Mouse (Mus musculus): ENCODE data around the gene Cphx2.
"Not testable (repeated sequence)": the region's sequence is repeated elsewhere in the genome, so short reads cannot be mapped to it uniquely, and the experiment has no call there.

The Cphx2 gene

GRCm38 (mm10) chr14:26081216-26081615 is at the start of gene Cphx2:
Cphx2 (plus strand) TSS chr14:26081516.
- not testable (repeated sequence) for DNase-seq (ENCODE audit: inconsistent age in 2 of 2, low spot score in 1 of 2)

- not testable (repeated sequence) for DNase-seq (ENCODE audit: inconsistent age in 2 of 2, low spot score in 1 of 2)
Observed at GRCm38 (mm10) chr14:26034364-26034763, 47.0 kb upstream of the Cphx2 start.

GRCm38 (mm10) chr14:26035439-26035838 is 45.9 kb upstream of the Cphx2 start:
- not testable (repeated sequence) for DNase-seq (ENCODE audit: inconsistent age in 2 of 2, low spot score in 1 of 2)

GRCm38 (mm10) chr14:26042611-26043010 is 38.7 kb upstream of the Cphx2 start, which contains the start of gene Gm9780:
Gm9780 (minus strand) TSS chr14:26042711.
- DNase-seq (ENCODE audit: inconsistent age in 2 of 2, low spot score in 1 of 2): not testable (repeated sequence)

- not testable (repeated sequence) for DNase-seq (ENCODE audit: inconsistent age in 2 of 2, low spot score in 1 of 2)
Observed at GRCm38 (mm10) chr14:26045007-26045406, 36.3 kb upstream of the Cphx2 start.

GRCm38 (mm10) chr14:26047026-26047425 is 34.3 kb upstream of the Cphx2 start:
- not testable (repeated sequence) for DNase-seq (ENCODE audit: inconsistent age in 2 of 2, low spot score in 1 of 2)

- DNase-seq (ENCODE audit: inconsistent age in 2 of 2, low spot score in 1 of 2): not testable (repeated sequence)
Observed at GRCm38 (mm10) chr14:26048767-26049166, 32.5 kb upstream of the Cphx2 start.

- not testable (repeated sequence) for DNase-seq (ENCODE audit: inconsistent age in 2 of 2, low spot score in 1 of 2)
Observed at GRCm38 (mm10) chr14:26058184-26058583, 23.1 kb upstream of the Cphx2 start.

GRCm38 (mm10) chr14:26059362-26059761 is 22.0 kb upstream of the Cphx2 start:
- DNase-seq (ENCODE audit: inconsistent age in 2 of 2, low spot score in 1 of 2): not testable (repeated sequence)

GRCm38 (mm10) chr14:26066574-26067324 is 14.6 kb upstream of the Cphx2 start:
- not testable (repeated sequence) for DNase-seq (ENCODE audit: inconsistent age in 2 of 2, low spot score in 1 of 2)

GRCm38 (mm10) chr14:26067325-26067633 is 14.0 kb upstream of the Cphx2 start, which contains the start of gene Tmem254c:
Tmem254c (minus strand) TSS chr14:26067355.
- DNase-seq (ENCODE audit: inconsistent age in 2 of 2, low spot score in 1 of 2): not testable (repeated sequence)

GRCm38 (mm10) chr14:26076620-26077390 is 4.5 kb upstream of the Cphx2 start:
- not testable (repeated sequence) for DNase-seq (ENCODE audit: inconsistent age in 2 of 2, low spot score in 1 of 2)

- DNase-seq (ENCODE audit: inconsistent age in 2 of 2, low spot score in 1 of 2): not testable (repeated sequence)
Observed at GRCm38 (mm10) chr14:26081997-26082396, 681 bp downstream of the Cphx2 start, which contains the start of gene Cphx3. Cphx3 (plus strand) TSS chr14:26082297.

- DNase-seq (ENCODE audit: inconsistent age in 2 of 2, low spot score in 1 of 2): not testable (repeated sequence)
Observed at GRCm38 (mm10) chr14:26097622-26098021, 16.3 kb downstream of the Cphx2 start.

- not testable (repeated sequence) for DNase-seq (ENCODE audit: inconsistent age in 2 of 2, low spot score in 1 of 2)
Observed at GRCm38 (mm10) chr14:26118150-26118549, 36.8 kb downstream of the Cphx2 start, which contains the start of gene Duxbl2. Duxbl2 (plus strand) TSS chr14:26118349.

GRCm38 (mm10) chr14:26118550-26119000 is 37.3 kb downstream of the Cphx2 start:
- not testable (repeated sequence) for DNase-seq (ENCODE audit: inconsistent age in 2 of 2, low spot score in 1 of 2)

- DNase-seq (ENCODE audit: inconsistent age in 2 of 2, low spot score in 1 of 2): not testable (repeated sequence)
Observed at GRCm38 (mm10) chr14:26119095-26119494, 37.8 kb downstream of the Cphx2 start.
